Mouse (Mus musculus) myocyte (in vitro differentiated cells): ENCODE results near the gene Crip2.

ENCODE experiments used
- MAX ChIP-seq: IDR thresholded peaks from one replicate; pipeline ENCODE4 v1.6.1; 2011; ENCODE audit warnings: low read depth, mild to moderate bottlenecking, control low read depth
- MYOG ChIP-seq, 3 experiments: IDR thresholded peaks; one replicate each; pipeline ENCODE4 v1.6.1; 2011; ENCODE audit warnings: control low read depth in 2 of 3, low read depth in 2 of 3, mild to moderate bottlenecking in 2 of 3; ENCODE audit not compliant: insufficient read length in 2 of 3, control insufficient read depth in 1 of 3, insufficient read depth in 1 of 3
- POLR2A ChIP-seq: IDR thresholded peaks from one replicate; pipeline ENCODE4 v1.6.1; 2011; ENCODE audit warnings: low read depth, mild to moderate bottlenecking, control low read depth, moderate library complexity; ENCODE audit not compliant: insufficient read length

GRCm38 (mm10) chr12:113109801-113110200 is 30.2 kb upstream of the Crip2 start:
- TF ChIP-seq POLR2A (no peak), MYOG (IDR thresholded peaks at IDR 0.05; ENCODE audit: control insufficient read depth in 1 of 3, insufficient read depth in 1 of 3, insufficient read length in 2 of 3, low read depth in 2 of 3) (no peak), MAX (no peak)
